Mouse (Mus musculus) CH12.LX (cell line): ENCODE measurements around the gene Mrtfa.

Experiments
- CTCF ChIP-seq, 2 experiments: IDR thresholded peaks in 1 of 2; conservative IDR thresholded peaks in 1 of 2; 2 replicates each; pipeline ENCODE4 v1.5.1; 2011 to 2012; ENCODE audit warnings: low read depth in 2 of 2, low read length in 2 of 2, improper control_type of control experiment in 1 of 2, inconsistent platforms in 1 of 2, mild to moderate bottlenecking in 1 of 2, moderate library complexity in 1 of 2
- E2F4 ChIP-seq: IDR thresholded peaks from 2 replicates; pipeline ENCODE4 v1.6.1; 2011; ENCODE audit warnings: low read depth, low read length, improper control_type of control experiment; ENCODE audit not compliant: insufficient replicate concordance
- JUND ChIP-seq: conservative IDR thresholded peaks from 2 replicates; pipeline ENCODE4 v1.6.1; 2011; ENCODE audit warnings: low read depth, low read length, improper control_type of control experiment
- POLR2A ChIP-seq: IDR thresholded peaks from 2 replicates; pipeline ENCODE4 v1.6.1; 2011; ENCODE audit warnings: low read depth, mild to moderate bottlenecking, improper control_type of control experiment, low read length
- USF1 ChIP-seq: IDR thresholded peaks from 2 replicates; pipeline ENCODE4 v1.6.1; 2014; ENCODE audit warnings: low read depth, mild to moderate bottlenecking, inconsistent platforms, low read length, improper control_type of control experiment

DNA sequence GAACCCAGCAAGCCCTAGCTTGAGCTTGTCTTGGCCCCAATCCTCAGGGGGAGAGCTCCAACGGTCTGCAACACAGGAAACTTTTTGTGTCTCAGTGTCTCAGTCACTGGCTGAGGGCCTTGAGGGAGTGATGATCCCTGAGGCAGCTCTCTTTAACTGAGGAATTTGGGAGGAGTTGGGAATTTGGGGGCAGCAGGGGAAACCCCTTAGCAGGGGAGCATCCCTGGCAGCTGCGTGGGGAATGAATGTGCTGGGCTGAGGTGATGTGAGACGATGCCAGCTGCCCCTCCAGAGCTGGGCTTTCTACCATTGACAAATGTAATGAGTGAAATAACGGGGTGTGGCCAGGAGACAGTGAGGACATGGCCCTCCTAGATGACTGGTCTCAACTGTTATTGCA is 4.9 kb upstream of the Mrtfa start:
- TF ChIP-seq CTCF (conservative IDR thresholded peaks at IDR 0.05 in 1 of 2, IDR thresholded peaks at IDR 0.05 in 1 of 2; ENCODE audit: low read depth in 2 of 2, low read length in 2 of 2), result no peak
- no peak for TF ChIP-seq JUND
- no peak for TF ChIP-seq POLR2A
- TF ChIP-seq USF1, result no peak
- TF ChIP-seq E2F4, result no peak
